Mouse (Mus musculus): ENCODE measurements around the gene Tnni1. TPM values are rescaled to one million over a fixed set of nuclear protein-coding genes. Genes with fewer than 3 reads are reported as not detected.

The Tnni1 gene
- 0.26 and 1.5 TPM in 2 replicates for polyA plus RNA-seq (2012; rRNA removed)

DNA sequence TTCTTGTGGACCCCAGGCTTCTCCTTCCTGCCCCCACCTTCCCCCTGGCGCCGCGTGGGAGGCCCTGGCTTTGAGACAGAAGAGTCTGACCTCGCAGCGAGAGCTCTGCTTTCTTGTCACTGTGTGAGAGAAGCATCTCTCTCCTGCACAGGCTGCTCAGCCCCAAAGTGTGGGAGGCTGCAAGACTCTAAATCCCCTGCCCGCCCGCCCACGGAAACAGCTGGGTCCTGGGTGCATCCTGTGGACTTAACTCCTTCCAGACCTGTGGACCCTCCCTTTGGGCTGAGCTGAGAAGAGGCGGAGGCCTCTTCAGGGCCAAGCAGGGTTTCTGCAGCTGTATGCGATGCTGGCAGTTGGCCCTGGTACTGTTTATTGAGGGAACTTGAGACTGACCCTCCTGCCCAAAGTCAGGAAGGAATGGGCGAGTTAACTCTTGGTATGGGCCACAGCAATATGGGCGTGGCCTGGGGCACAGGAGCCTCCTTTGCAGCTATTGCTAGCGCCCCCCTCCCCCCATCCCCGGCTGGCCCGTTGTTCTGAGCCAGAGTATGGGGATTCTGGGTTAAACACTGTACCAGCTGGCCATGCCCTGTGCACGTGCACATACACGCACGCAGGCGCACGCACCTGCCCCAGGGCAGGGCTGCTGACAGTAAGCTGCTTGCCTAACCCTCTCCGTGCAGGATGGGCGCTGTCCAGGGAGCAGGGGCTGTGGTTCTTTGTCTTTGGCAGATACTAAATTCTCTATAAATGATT is at the start of gene Tnni1:
Tnni1 (plus strand) TSS at position 655 of the 756 bp plus-strand sequence.
- WGBS = 12% methylated on average over 22 of the region's 22 CpGs
- TF ChIP-seq POLR2A (IDR thresholded peaks at IDR 0.05; ENCODE audit: borderline replicate concordance, extremely low read depth, low read depth, low read length) (no peak), CTCF (IDR thresholded peaks at IDR 0.05; ENCODE audit: insufficient read depth, low read length) (no peak)
- DNase-seq = no peak
- H3K4me1 ChIP-seq (ENCODE audit: control insufficient read depth, insufficient read depth, low read length) = peaks cover 14% of the 10 kb centered on the region
- H3K4me3 ChIP-seq (replicated peaks; ENCODE audit: extremely low read depth, low read depth, low read length) = no peak within 1 kb of the TSS

DNA sequence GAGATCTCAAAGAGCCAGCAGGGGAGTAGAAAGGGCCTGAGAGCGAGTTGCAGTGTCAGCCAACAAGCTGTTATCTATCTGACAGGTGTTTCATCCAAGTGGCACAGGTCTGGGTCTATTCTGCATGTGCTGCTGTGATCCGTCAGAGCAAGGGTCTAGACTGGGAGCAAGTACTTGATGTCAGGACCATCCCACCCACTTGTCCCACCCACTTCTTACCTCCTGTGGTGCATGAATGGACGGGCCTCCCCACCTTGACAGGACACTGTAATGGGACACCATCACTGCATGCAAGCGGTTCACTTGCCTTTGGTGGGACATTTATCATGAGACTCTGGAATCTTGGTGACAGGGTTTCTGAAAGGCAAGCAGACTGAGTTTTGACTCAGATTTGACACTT is 49.4 kb upstream of the Tnni1 start:
- 12% methylated on average over 4 of the region's 4 CpGs for WGBS
- peaks cover 27% of the 10 kb centered on the region for H3K4me1 ChIP-seq (ENCODE audit: control insufficient read depth, insufficient read depth, low read length)
- no peak for DNase-seq

DNA sequence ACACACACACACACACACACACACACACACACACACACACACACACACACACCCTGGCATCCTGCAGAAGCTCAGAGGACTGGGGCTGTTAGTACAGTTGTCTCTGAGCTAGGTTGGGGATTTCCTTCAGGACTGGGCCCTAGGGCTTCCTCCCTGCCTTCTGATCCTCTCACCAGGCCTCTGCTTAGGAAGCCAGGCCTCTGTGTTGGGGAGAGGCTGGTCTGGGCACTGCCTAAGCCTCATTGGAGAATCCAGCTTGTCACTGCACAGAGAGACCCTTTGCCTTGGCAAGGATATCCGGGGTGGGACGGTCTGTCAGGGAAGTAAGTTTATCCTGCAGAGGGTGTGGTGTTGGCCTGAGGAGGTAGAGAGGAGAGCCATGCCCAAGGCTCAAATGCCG is 48.9 kb upstream of the Tnni1 start:
- H3K4me1 ChIP-seq (ENCODE audit: control insufficient read depth, insufficient read depth, low read length) = peaks cover 32% of the 10 kb centered on the region
- no peak for DNase-seq
- peak overlapping the region; percentile 73 for H3K4me3 ChIP-seq (replicated peaks; ENCODE audit: extremely low read depth, low read depth, low read length)
- 7% methylated on average over 3 of the region's 3 CpGs for WGBS
- TF ChIP-seq POLR2A (IDR thresholded peaks at IDR 0.05; ENCODE audit: borderline replicate concordance, extremely low read depth, low read depth, low read length) (peak; percentile 58; the same call in 1 of the 2 replicates), CTCF (IDR thresholded peaks at IDR 0.05; ENCODE audit: insufficient read depth, low read length) (no peak)

More for the DNA sequence above, 49.4 kb upstream of the Tnni1 start:
- TF ChIP-seq POLR2A (IDR thresholded peaks at IDR 0.05; ENCODE audit: borderline replicate concordance, extremely low read depth, low read depth, low read length) (peak; percentile 17; the same call in 1 of the 2 replicates), CTCF (IDR thresholded peaks at IDR 0.05; ENCODE audit: insufficient read depth, low read length) (no peak)
- peak overlapping the region; percentile 73 for H3K4me3 ChIP-seq (replicated peaks; ENCODE audit: extremely low read depth, low read depth, low read length)

DNA sequence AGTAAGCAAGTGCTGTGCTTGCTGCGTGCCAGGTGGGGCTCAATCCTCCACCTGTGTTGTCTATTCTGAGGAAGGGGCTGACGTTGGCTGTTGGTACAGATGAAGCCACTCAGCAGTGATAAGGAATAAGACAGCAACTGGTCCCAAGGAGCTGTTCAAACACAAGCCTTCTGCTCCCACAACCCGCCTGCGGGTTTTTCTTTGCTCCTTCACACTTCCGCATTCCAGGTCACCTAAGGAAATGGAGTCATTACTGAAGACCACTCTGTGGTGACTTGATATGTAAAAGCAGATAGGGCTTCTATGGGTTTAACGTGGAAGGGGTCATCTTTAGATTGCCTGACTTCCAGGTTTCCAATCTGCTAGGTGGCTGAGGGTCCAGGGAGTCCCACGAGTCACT is 47.8 kb upstream of the Tnni1 start:
- no peak for TF ChIP-seq POLR2A (IDR thresholded peaks at IDR 0.05; ENCODE audit: borderline replicate concordance, extremely low read depth, low read depth, low read length)
- Histone ChIP-seq H3K4me3 (replicated peaks; ENCODE audit: extremely low read depth, low read depth, low read length) (peak overlapping the region; percentile 31), H3K4me1 (ENCODE audit: control insufficient read depth, insufficient read depth, low read length) (peaks cover 36% of the 10 kb centered on the region)
- no peak for DNase-seq
- 18% methylated on average over 7 of the region's 7 CpGs for WGBS

DNA sequence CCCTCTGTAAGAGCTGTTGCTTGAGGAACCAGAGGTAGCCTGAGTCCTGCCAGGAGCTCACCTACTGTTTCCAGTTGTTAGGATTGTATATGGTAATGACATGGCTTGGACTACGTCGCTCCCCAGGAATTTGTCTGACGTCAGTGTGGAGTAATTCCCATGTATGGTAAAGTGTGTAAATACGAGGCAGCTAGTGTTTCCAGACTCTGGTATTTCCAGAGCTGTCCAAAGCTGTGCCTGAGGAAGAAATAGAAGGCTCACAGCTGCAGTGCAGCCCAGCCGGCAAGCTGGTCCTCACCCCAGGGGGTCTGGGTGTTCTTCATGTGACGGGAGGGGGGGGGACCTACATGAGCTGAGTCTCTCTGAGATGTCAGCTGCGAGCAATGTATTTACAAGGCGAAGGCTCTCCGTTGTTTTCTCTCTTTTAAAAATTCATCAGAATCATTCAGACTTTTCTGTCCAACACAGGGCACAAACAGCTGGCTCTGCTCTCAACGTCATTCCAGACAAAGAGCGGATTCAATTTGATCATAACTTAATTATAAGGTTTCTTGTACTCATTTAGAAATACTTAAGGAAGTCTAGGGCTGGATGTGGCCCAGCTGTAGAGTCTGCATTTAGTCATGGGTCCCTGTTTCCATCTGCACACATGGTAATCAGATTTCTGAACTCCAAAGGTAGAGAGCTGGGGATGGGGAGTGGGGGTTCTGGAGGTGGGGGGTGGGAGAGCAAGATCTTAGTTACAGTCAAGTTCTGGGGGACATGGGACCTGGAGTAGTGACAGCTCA is 47.1 kb upstream of the Tnni1 start:
- WGBS = 33% methylated on average over 11 of the region's 11 CpGs
- peak overlapping the region; percentile 31 for H3K4me3 ChIP-seq (replicated peaks; ENCODE audit: extremely low read depth, low read depth, low read length)
- no peak for TF ChIP-seq CTCF (IDR thresholded peaks at IDR 0.05; ENCODE audit: insufficient read depth, low read length)
- no peak for TF ChIP-seq POLR2A (IDR thresholded peaks at IDR 0.05; ENCODE audit: borderline replicate concordance, extremely low read depth, low read depth, low read length)
- H3K4me1 ChIP-seq (ENCODE audit: control insufficient read depth, insufficient read depth, low read length) = peaks cover 36% of the 10 kb centered on the region
- no peak for DNase-seq

DNA sequence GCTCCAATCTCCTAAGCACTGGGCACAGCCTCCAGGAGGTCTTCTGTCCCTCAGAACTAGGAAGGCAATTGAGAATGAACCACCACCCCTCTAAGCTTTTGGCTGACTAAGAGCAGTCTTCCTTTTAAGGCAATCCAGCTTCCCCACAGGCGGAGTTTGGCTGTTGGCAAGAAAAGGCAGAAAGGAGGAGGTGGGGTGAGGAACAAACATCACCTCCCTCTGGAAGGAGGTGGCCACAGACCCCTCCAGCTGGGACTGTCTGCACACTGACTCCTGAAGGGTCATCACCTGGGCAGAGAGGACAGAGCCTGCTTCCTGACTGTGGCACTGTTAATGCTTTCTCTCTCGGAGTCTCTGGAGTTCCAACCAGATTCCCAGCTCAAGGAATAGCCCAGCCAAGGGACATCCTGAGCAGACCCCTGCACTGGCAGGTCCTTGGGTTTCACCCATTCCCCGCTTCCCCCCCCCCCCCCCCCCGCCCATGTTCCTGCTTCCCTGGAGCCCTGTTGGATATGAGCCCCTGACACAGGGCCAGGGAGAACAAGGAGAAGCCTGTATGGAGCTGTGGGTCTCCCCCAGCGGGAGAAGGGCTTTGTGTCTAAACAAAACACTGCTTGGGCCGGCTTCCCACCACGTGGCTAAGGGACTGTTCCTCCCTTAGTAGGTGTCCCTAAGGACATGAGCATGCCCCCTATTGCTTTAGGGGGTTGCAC is 44.9 kb upstream of the Tnni1 start:
- 21% methylated on average over 7 of the region's 7 CpGs for WGBS
- TF ChIP-seq POLR2A (IDR thresholded peaks at IDR 0.05; ENCODE audit: borderline replicate concordance, extremely low read depth, low read depth, low read length) (no peak; the same call in 1 of the 2 replicates), CTCF (IDR thresholded peaks at IDR 0.05; ENCODE audit: insufficient read depth, low read length) (no peak)
- peaks cover 46% of the 10 kb centered on the region for H3K4me1 ChIP-seq (ENCODE audit: control insufficient read depth, insufficient read depth, low read length)
- no peak for DNase-seq
- H3K4me3 ChIP-seq (replicated peaks; ENCODE audit: extremely low read depth, low read depth, low read length) = no peak overlapping the region

DNA sequence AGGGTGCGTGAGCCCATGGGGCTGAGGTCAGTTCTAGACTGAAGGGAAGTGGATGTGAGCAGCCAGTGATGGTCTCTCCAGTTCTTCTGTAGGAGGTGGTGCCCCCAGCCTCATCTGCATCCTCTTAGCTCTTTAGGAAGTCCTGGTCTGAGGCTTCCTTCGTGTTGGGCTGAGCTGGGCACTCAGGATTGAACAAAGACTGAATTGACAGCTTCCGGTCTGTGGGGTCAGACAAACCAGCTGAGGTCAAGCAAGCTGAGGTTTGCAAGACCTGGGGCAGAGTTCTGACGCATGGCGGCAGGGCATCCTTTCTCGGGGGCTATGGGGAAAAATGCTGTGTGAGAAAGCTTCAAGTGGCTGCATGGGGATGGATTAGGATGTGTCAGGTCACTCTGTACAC is 43.8 kb upstream of the Tnni1 start:
- Histone ChIP-seq H3K4me3 (replicated peaks; ENCODE audit: extremely low read depth, low read depth, low read length) (no peak overlapping the region), H3K4me1 (ENCODE audit: control insufficient read depth, insufficient read depth, low read length) (peaks cover 46% of the 10 kb centered on the region)
- TF ChIP-seq CTCF (IDR thresholded peaks at IDR 0.05; ENCODE audit: insufficient read depth, low read length) (no peak), POLR2A (IDR thresholded peaks at IDR 0.05; ENCODE audit: borderline replicate concordance, extremely low read depth, low read depth, low read length) (no peak)
- WGBS = 38% methylated on average over 6 of the region's 6 CpGs
- DNase-seq = no peak

DNA sequence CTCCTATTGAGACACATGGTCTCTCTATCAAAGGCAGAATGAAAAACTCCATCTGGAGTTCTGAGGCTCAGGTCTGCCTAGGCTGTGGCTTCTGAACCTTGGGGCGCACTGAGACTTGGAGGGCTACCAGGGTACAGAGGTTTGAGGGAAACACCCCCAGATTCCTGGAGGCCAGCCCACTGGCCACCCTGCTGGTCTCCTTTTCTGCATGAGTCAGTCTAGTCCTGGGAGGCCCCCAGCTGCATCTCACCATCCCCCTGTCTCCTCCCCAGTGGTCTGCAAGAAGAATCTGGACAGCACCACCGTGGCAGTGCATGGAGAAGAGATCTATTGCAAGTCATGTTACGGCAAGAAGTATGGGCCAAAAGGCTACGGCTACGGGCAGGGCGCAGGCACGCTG is 34.2 kb upstream of the Tnni1 start:
- TF ChIP-seq CTCF (IDR thresholded peaks at IDR 0.05; ENCODE audit: insufficient read depth, low read length) (no peak), POLR2A (IDR thresholded peaks at IDR 0.05; ENCODE audit: borderline replicate concordance, extremely low read depth, low read depth, low read length) (no peak)
- H3K4me3 ChIP-seq (replicated peaks; ENCODE audit: extremely low read depth, low read depth, low read length) = no peak overlapping the region
- WGBS = 76% methylated on average over 7 of the region's 7 CpGs
- H3K4me1 ChIP-seq (ENCODE audit: control insufficient read depth, insufficient read depth, low read length) = peaks cover 17% of the 10 kb centered on the region
- no peak for DNase-seq

DNA sequence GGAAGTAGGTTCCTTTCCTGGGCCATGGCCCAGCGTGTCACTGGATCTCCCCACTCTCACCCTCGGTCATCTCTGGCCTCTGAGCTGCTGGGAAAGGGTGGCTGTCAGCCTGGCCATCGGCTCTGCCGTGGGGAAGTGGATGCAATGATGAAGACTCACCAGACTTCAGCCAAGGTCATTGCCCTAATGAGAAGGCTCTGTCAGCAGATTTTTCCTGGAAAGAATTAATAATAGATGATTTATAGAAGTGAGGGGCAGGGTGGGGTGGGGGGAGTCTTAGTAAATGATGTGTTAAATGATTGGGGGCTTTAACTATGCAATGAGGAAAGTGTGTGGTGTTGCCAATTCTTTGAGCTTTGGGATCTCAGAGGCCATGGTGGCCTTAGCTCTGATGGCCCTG is 33.0 kb upstream of the Tnni1 start:
- TF ChIP-seq POLR2A (IDR thresholded peaks at IDR 0.05; ENCODE audit: borderline replicate concordance, extremely low read depth, low read depth, low read length) (no peak), CTCF (IDR thresholded peaks at IDR 0.05; ENCODE audit: insufficient read depth, low read length) (no peak)
- H3K4me3 ChIP-seq (replicated peaks; ENCODE audit: extremely low read depth, low read depth, low read length) = no peak overlapping the region
- DNase-seq = no peak
- WGBS = 58% methylated on average over 4 of the region's 4 CpGs
- H3K4me1 ChIP-seq (ENCODE audit: control insufficient read depth, insufficient read depth, low read length) = peaks cover 11% of the 10 kb centered on the region

Data from lung, adult 2 months (tissue).